Mouse (Mus musculus) liver, embryonic 16.5 days (tissue): Measurements from ENCODE around the gene Dffa. TPM values are rescaled to one million over a fixed set of nuclear protein-coding genes. Genes with fewer than 3 reads are reported as not detected.

Experiments used
- ATAC-seq: fragments of 200-750 bp; cut with Nextera tagmentation; 2 replicates; pipeline ENCODE4 v1.8.0; 2017; ENCODE audit warnings: low read depth, mild to moderate bottlenecking, moderate number of reproducible peaks, moderate library complexity
- H3K27ac ChIP-seq: fragments of 300-500 bp; sonication (generic); 2 replicates; pipeline ENCODE4 v1.5.1; 2014; ENCODE audit warnings: mild to moderate bottlenecking, low read length
- H3K27me3 ChIP-seq: fragments of 300-500 bp; sonication (generic); 2 replicates; pipeline ENCODE4 v1.6.1; 2014; ENCODE audit warnings: low read depth, low read length, mixed read lengths; ENCODE audit not compliant: control insufficient read depth, insufficient read depth
- H3K36me3 ChIP-seq: fragments of 300-500 bp; sonication (generic); 2 replicates; pipeline ENCODE4 v1.6.1; 2014; ENCODE audit warnings: mild to moderate bottlenecking; ENCODE audit not compliant: control insufficient read depth, insufficient read depth
- H3K4me1 ChIP-seq: fragments of 300-500 bp; sonication (generic); 2 replicates; pipeline ENCODE4 v1.6.1; 2014; ENCODE audit warnings: low read depth, low read length, mixed read lengths; ENCODE audit not compliant: control insufficient read depth
- H3K4me2 ChIP-seq: fragments of 300-500 bp; sonication (generic); 2 replicates; pipeline ENCODE4 v1.6.1; 2014; ENCODE audit warnings: low read depth, low read length, mixed read lengths
- H3K4me3 ChIP-seq: fragments of 300-500 bp; sonication (generic); 2 replicates; pipeline ENCODE4 v1.5.1; 2014; ENCODE audit warnings: low read depth, mild to moderate bottlenecking, low read length
- H3K9ac ChIP-seq: fragments of 300-500 bp; sonication (generic); 2 replicates; pipeline ENCODE4 v1.6.1; 2014; ENCODE audit warnings: low read depth, low read length
- H3K9me3 ChIP-seq: fragments of 300-500 bp; sonication (generic); replicated peaks from 2 replicates; pipeline ENCODE4 v1.6.1; 2016; ENCODE audit warnings: low read length; ENCODE audit not compliant: control insufficient read depth
- WGBS: fragments of 180-500 bp; shearing (Covaris S2); extraction: QIAGEN DNeasy Blood & Tissue Kit; methylation state at CpG from one replicate; pipeline ENCODE4 v1.1.7; 2014; ENCODE audit not compliant: insufficient replicate concordance; 5-methylcytosine and 5-hydroxymethylcytosine counted together
- polyA plus RNA-seq: library from polyadenylated mRNA; unstranded; fragments of >200 nt; fragmentation: Nextera tagmentation; extraction: Ambion mirVana; gene quantifications from 2 replicates; pipeline ENCODE4 v1.2.1, GENCODE M21; 2015

Dffa gene
- polyA plus RNA-seq: 16.0 and 17.0 TPM in 2 replicates

- Histone ChIP-seq H3K9ac (peak within 1 kb of the TSS; percentile 79), H3K9me3 (no peaks in the 10 kb centered on the region), H3K27me3 (no peaks in the 10 kb centered on the region), H3K4me3 (peak within 1 kb of the TSS; percentile 86), H3K4me2 (peak within 1 kb of the TSS; percentile 91), H3K36me3 (peaks cover 4% of the 10 kb centered on the region; the same call in 1 of the 2 replicates), H3K27ac (peak within 1 kb of the TSS; percentile 60), H3K4me1 (peaks cover 11% of the 10 kb centered on the region)
- peak; percentile 83 for ATAC-seq
- WGBS: under 1% methylated on average over 35 of the region's 35 CpGs
Observed at GRCm38 (mm10) chr4:149103875-149104561, at the start of gene Dffa. Gene Dffa, plus strand, starts transcription at chr4:149104146.

- Histone ChIP-seq H3K36me3 (no peaks in the 10 kb centered on the region), H3K4me2 (no peak overlapping the region), H3K4me1 (no peaks in the 10 kb centered on the region; the same call in none of the 2 replicates), H3K4me3 (no peak overlapping the region), H3K27ac (no peak overlapping the region), H3K27me3 (no peaks in the 10 kb centered on the region), H3K9me3 (no peaks in the 10 kb centered on the region), H3K9ac (no peak overlapping the region)
- WGBS: 52% methylated on average over 6 of the region's 6 CpGs
- ATAC-seq: no peak
Observed at GRCm38 (mm10) chr4:149055847-149056246, 48.1 kb upstream of the Dffa start.

- H3K27me3 ChIP-seq: no peaks in the 10 kb centered on the region
- no peaks in the 10 kb centered on the region for H3K36me3 ChIP-seq
- no peaks in the 10 kb centered on the region for H3K9me3 ChIP-seq
- WGBS: 76% methylated on average over 16 of the region's 16 CpGs
- H3K9ac ChIP-seq: no peak overlapping the region
- no peaks in the 10 kb centered on the region; the same call in none of the 2 replicates for H3K4me1 ChIP-seq
- no peak overlapping the region for H3K4me3 ChIP-seq
- no peak overlapping the region for H3K27ac ChIP-seq
- no peak for ATAC-seq
- no peak overlapping the region for H3K4me2 ChIP-seq
Observed at GRCm38 (mm10) chr4:149056957-149057356, 47.0 kb upstream of the Dffa start.

GRCm38 (mm10) chr4:149057470-149057869, 46.5 kb upstream of the Dffa start:
- ATAC-seq: no peak

GRCm38 (mm10) chr4:149058298-149058697, 45.6 kb upstream of the Dffa start:
- Histone ChIP-seq H3K27ac (no peak overlapping the region), H3K4me2 (no peak overlapping the region)
- 72% methylated on average over 7 of the region's 7 CpGs for WGBS

More at GRCm38 (mm10) chr4:149057470-149057869, 46.5 kb upstream of the Dffa start:
- Histone ChIP-seq H3K9me3 (no peaks in the 10 kb centered on the region), H3K27me3 (no peaks in the 10 kb centered on the region), H3K4me1 (no peaks in the 10 kb centered on the region; the same call in none of the 2 replicates), H3K9ac (no peak overlapping the region), H3K27ac (no peak overlapping the region), H3K4me3 (no peak overlapping the region), H3K4me2 (no peak overlapping the region), H3K36me3 (no peaks in the 10 kb centered on the region)
- 71% methylated on average over 14 of the region's 14 CpGs for WGBS

GRCm38 (mm10) chr4:149059713-149060112, 44.2 kb upstream of the Dffa start:
- 0 out of 2 replicates have a peak, but pooled peaks have one; percentile 31 for ATAC-seq
- H3K9ac ChIP-seq: no peak overlapping the region
- WGBS: 72% methylated on average over 9 of the region's 9 CpGs
- no peak overlapping the region for H3K27ac ChIP-seq
- H3K4me2 ChIP-seq: no peak overlapping the region
- H3K9me3 ChIP-seq: no peaks in the 10 kb centered on the region
- no peaks in the 10 kb centered on the region; the same call in none of the 2 replicates for H3K4me1 ChIP-seq
- no peaks in the 10 kb centered on the region for H3K36me3 ChIP-seq
- no peak overlapping the region for H3K4me3 ChIP-seq
- H3K27me3 ChIP-seq: no peaks in the 10 kb centered on the region

More at GRCm38 (mm10) chr4:149058298-149058697, 45.6 kb upstream of the Dffa start:
- Histone ChIP-seq H3K4me3 (no peak overlapping the region), H3K27me3 (no peaks in the 10 kb centered on the region), H3K9me3 (no peaks in the 10 kb centered on the region), H3K9ac (no peak overlapping the region), H3K4me1 (no peaks in the 10 kb centered on the region; the same call in none of the 2 replicates), H3K36me3 (no peaks in the 10 kb centered on the region)
- no peak for ATAC-seq

GRCm38 (mm10) chr4:149060621-149061431, 43.1 kb upstream of the Dffa start:
- ATAC-seq: no peak
- H3K4me2 ChIP-seq: no peak overlapping the region
- no peak overlapping the region for H3K27ac ChIP-seq
- H3K9me3 ChIP-seq: no peaks in the 10 kb centered on the region
- no peak overlapping the region for H3K9ac ChIP-seq
- 70% methylated on average over 14 of the region's 14 CpGs for WGBS
- H3K27me3 ChIP-seq: no peaks in the 10 kb centered on the region
- H3K36me3 ChIP-seq: no peaks in the 10 kb centered on the region
- no peaks in the 10 kb centered on the region; the same call in none of the 2 replicates for H3K4me1 ChIP-seq
- no peak overlapping the region for H3K4me3 ChIP-seq

- no peak overlapping the region for H3K4me3 ChIP-seq
- H3K4me2 ChIP-seq: no peak overlapping the region
- H3K4me1 ChIP-seq: no peaks in the 10 kb centered on the region; the same call in none of the 2 replicates
- H3K36me3 ChIP-seq: no peaks in the 10 kb centered on the region
- H3K9me3 ChIP-seq: no peaks in the 10 kb centered on the region
- ATAC-seq: no peak
- H3K27ac ChIP-seq: no peak overlapping the region
- no peak overlapping the region for H3K9ac ChIP-seq
- 78% methylated on average over 13 of the region's 13 CpGs for WGBS
- no peaks in the 10 kb centered on the region for H3K27me3 ChIP-seq
Observed at GRCm38 (mm10) chr4:149061432-149061718, 42.6 kb upstream of the Dffa start.
